Mouse (Mus musculus): Measurements from ENCODE around the gene Rpl24.

The Rpl24 gene

GRCm38 (mm10) chr16:55966212-55966871, at the start of gene Rpl24:
Rpl24 (plus strand) TSS chr16:55966275.
- H3K4me3 ChIP-seq (replicated peaks; ENCODE audit: low read length): peak within 1 kb of the TSS; percentile 91
- peaks cover 40% of the 10 kb centered on the region for H3K4me1 ChIP-seq (replicated peaks; ENCODE audit: low read depth, low read length)
- peaks cover 5% of the 10 kb centered on the region for H3K9me3 ChIP-seq (ENCODE audit: low read length)
- TF ChIP-seq NANOG (IDR thresholded peaks at IDR 0.05; ENCODE audit: borderline replicate concordance, low read length): no peak
- no peak for TF ChIP-seq POU5F1 (IDR thresholded peaks at IDR 0.05; ENCODE audit: borderline replicate concordance, low read length)
- no peak for TF ChIP-seq CTCF (conservative IDR thresholded peaks at IDR 0.05; ENCODE audit: low read length)
- peaks cover 46% of the 10 kb centered on the region for H3K36me3 ChIP-seq (ENCODE audit: insufficient read depth, low read length)
- no peaks in the 10 kb centered on the region for H3K27me3 ChIP-seq (ENCODE audit: insufficient read depth, low read length)

- no peaks in the 10 kb centered on the region for H3K9me3 ChIP-seq (ENCODE audit: low read length)
- H3K4me3 ChIP-seq (replicated peaks; ENCODE audit: low read length): no peak overlapping the region
- peaks cover 58% of the 10 kb centered on the region for H3K36me3 ChIP-seq (ENCODE audit: insufficient read depth, low read length)
- no peaks in the 10 kb centered on the region for H3K27me3 ChIP-seq (ENCODE audit: insufficient read depth, low read length)
- peaks cover 10% of the 10 kb centered on the region for H3K4me1 ChIP-seq (replicated peaks; ENCODE audit: low read depth, low read length)
- no peak for TF ChIP-seq CTCF (conservative IDR thresholded peaks at IDR 0.05; ENCODE audit: low read length)
- no peak for TF ChIP-seq NANOG (IDR thresholded peaks at IDR 0.05; ENCODE audit: borderline replicate concordance, low read length)
- no peak for TF ChIP-seq POU5F1 (IDR thresholded peaks at IDR 0.05; ENCODE audit: borderline replicate concordance, low read length)
Observed at GRCm38 (mm10) chr16:55922079-55922478, 44.0 kb upstream of the Rpl24 start.

GRCm38 (mm10) chr16:55924010-55924409, 42.1 kb upstream of the Rpl24 start:
- peaks cover 47% of the 10 kb centered on the region for H3K36me3 ChIP-seq (ENCODE audit: insufficient read depth, low read length)
- peaks cover 15% of the 10 kb centered on the region for H3K4me1 ChIP-seq (replicated peaks; ENCODE audit: low read depth, low read length)
- TF ChIP-seq POU5F1 (IDR thresholded peaks at IDR 0.05; ENCODE audit: borderline replicate concordance, low read length): no peak
- no peak for TF ChIP-seq CTCF (conservative IDR thresholded peaks at IDR 0.05; ENCODE audit: low read length)
- TF ChIP-seq NANOG (IDR thresholded peaks at IDR 0.05; ENCODE audit: borderline replicate concordance, low read length): no peak
- H3K4me3 ChIP-seq (replicated peaks; ENCODE audit: low read length): no peak overlapping the region
- H3K27me3 ChIP-seq (ENCODE audit: insufficient read depth, low read length): no peaks in the 10 kb centered on the region
- H3K9me3 ChIP-seq (ENCODE audit: low read length): no peaks in the 10 kb centered on the region

- H3K27me3 ChIP-seq (ENCODE audit: insufficient read depth, low read length): no peaks in the 10 kb centered on the region; the same call in 1 of the 2 replicates
- TF ChIP-seq NANOG (IDR thresholded peaks at IDR 0.05; ENCODE audit: borderline replicate concordance, low read length): no peak
- no peak for TF ChIP-seq CTCF (conservative IDR thresholded peaks at IDR 0.05; ENCODE audit: low read length)
- no peak for TF ChIP-seq POU5F1 (IDR thresholded peaks at IDR 0.05; ENCODE audit: borderline replicate concordance, low read length)
Observed at GRCm38 (mm10) chr16:55933681-55934343, 32.3 kb upstream of the Rpl24 start.

GRCm38 (mm10) chr16:55934453-55935037, 31.5 kb upstream of the Rpl24 start, which contains the start of gene Cep97:
Cep97 (minus strand) TSS chr16:55934855.
- Histone ChIP-seq H3K36me3 (ENCODE audit: insufficient read depth, low read length) (peaks cover 9% of the 10 kb centered on the region), H3K4me1 (replicated peaks; ENCODE audit: low read depth, low read length) (peaks cover 19% of the 10 kb centered on the region), H3K27me3 (ENCODE audit: insufficient read depth, low read length) (no peaks in the 10 kb centered on the region; the same call in 1 of the 2 replicates), H3K4me3 (replicated peaks; ENCODE audit: low read length) (peak within 1 kb of the TSS; percentile 91), H3K9me3 (ENCODE audit: low read length) (no peaks in the 10 kb centered on the region)
- TF ChIP-seq POU5F1 (IDR thresholded peaks at IDR 0.05; ENCODE audit: borderline replicate concordance, low read length) (no peak), NANOG (IDR thresholded peaks at IDR 0.05; ENCODE audit: borderline replicate concordance, low read length) (no peak), CTCF (conservative IDR thresholded peaks at IDR 0.05; ENCODE audit: low read length) (no peak)

More at GRCm38 (mm10) chr16:55933681-55934343, 32.3 kb upstream of the Rpl24 start:
- no peaks in the 10 kb centered on the region for H3K9me3 ChIP-seq (ENCODE audit: low read length)
- H3K4me3 ChIP-seq (replicated peaks; ENCODE audit: low read length): peak overlapping the region; percentile 91
- H3K36me3 ChIP-seq (ENCODE audit: insufficient read depth, low read length): peaks cover 16% of the 10 kb centered on the region
- peaks cover 19% of the 10 kb centered on the region for H3K4me1 ChIP-seq (replicated peaks; ENCODE audit: low read depth, low read length)

- no peaks in the 10 kb centered on the region for H3K9me3 ChIP-seq (ENCODE audit: low read length)
- TF ChIP-seq NANOG (IDR thresholded peaks at IDR 0.05; ENCODE audit: borderline replicate concordance, low read length) (no peak), POU5F1 (IDR thresholded peaks at IDR 0.05; ENCODE audit: borderline replicate concordance, low read length) (no peak), CTCF (conservative IDR thresholded peaks at IDR 0.05; ENCODE audit: low read length) (no peak)
- H3K4me1 ChIP-seq (replicated peaks; ENCODE audit: low read depth, low read length): peaks cover 6% of the 10 kb centered on the region
- H3K36me3 ChIP-seq (ENCODE audit: insufficient read depth, low read length): no peaks in the 10 kb centered on the region
- H3K4me3 ChIP-seq (replicated peaks; ENCODE audit: low read length): no peak overlapping the region
- peaks cover 8% of the 10 kb centered on the region; the same call in 1 of the 2 replicates for H3K27me3 ChIP-seq (ENCODE audit: insufficient read depth, low read length)
Observed at GRCm38 (mm10) chr16:55938761-55939160, 27.3 kb upstream of the Rpl24 start.

GRCm38 (mm10) chr16:55939703-55940102, 26.4 kb upstream of the Rpl24 start:
- Histone ChIP-seq H3K36me3 (ENCODE audit: insufficient read depth, low read length) (no peaks in the 10 kb centered on the region), H3K27me3 (ENCODE audit: insufficient read depth, low read length) (peaks cover 11% of the 10 kb centered on the region; the same call in 1 of the 2 replicates), H3K9me3 (ENCODE audit: low read length) (no peaks in the 10 kb centered on the region), H3K4me1 (replicated peaks; ENCODE audit: low read depth, low read length) (peaks cover 9% of the 10 kb centered on the region), H3K4me3 (replicated peaks; ENCODE audit: low read length) (no peak overlapping the region)
- TF ChIP-seq POU5F1 (IDR thresholded peaks at IDR 0.05; ENCODE audit: borderline replicate concordance, low read length): no peak
- TF ChIP-seq CTCF (conservative IDR thresholded peaks at IDR 0.05; ENCODE audit: low read length): no peak
- TF ChIP-seq NANOG (IDR thresholded peaks at IDR 0.05; ENCODE audit: borderline replicate concordance, low read length): no peak

GRCm38 (mm10) chr16:55940781-55941180, 25.3 kb upstream of the Rpl24 start:
- TF ChIP-seq NANOG (IDR thresholded peaks at IDR 0.05; ENCODE audit: borderline replicate concordance, low read length) (no peak), CTCF (conservative IDR thresholded peaks at IDR 0.05; ENCODE audit: low read length) (peak; percentile 24), POU5F1 (IDR thresholded peaks at IDR 0.05; ENCODE audit: borderline replicate concordance, low read length) (no peak)
- no peak overlapping the region for H3K4me3 ChIP-seq (replicated peaks; ENCODE audit: low read length)
- H3K27me3 ChIP-seq (ENCODE audit: insufficient read depth, low read length): peaks cover 11% of the 10 kb centered on the region; the same call in 1 of the 2 replicates
- H3K36me3 ChIP-seq (ENCODE audit: insufficient read depth, low read length): no peaks in the 10 kb centered on the region
- H3K4me1 ChIP-seq (replicated peaks; ENCODE audit: low read depth, low read length): peaks cover 6% of the 10 kb centered on the region; the same call in 1 of the 2 replicates
- H3K9me3 ChIP-seq (ENCODE audit: low read length): no peaks in the 10 kb centered on the region

All from E14TG2a.4 (cell line).